Mouse (Mus musculus) hindbrain, embryonic 14.5 days (tissue): Measurements from ENCODE around the gene Asic5. TPM values are rescaled to one million over a fixed set of nuclear protein-coding genes. Genes with fewer than 3 reads are reported as not detected.

ENCODE experiments used
- ATAC-seq: fragments of 200-750 bp; cut with Nextera tagmentation; 2 replicates; pipeline ENCODE4 v1.8.0; 2017; ENCODE audit warnings: moderate number of reproducible peaks, mild to moderate bottlenecking, moderate TSS enrichment, moderate library complexity; ENCODE audit not compliant: low FRiP score
- DNase-seq: peaks from one replicate; pipeline ENCODE4 v3.0.0-alpha.2; 2015; ENCODE audit warnings: low spot score
- H3K27ac ChIP-seq: fragments of 300-500 bp; sonication (generic); 2 replicates; pipeline ENCODE4 v1.5.1; 2014; ENCODE audit warnings: mild to moderate bottlenecking, moderate library complexity
- H3K27me3 ChIP-seq: fragments of 300-500 bp; sonication (generic); 2 replicates; pipeline ENCODE4 v1.6.1; 2014; ENCODE audit warnings: mild to moderate bottlenecking, low read length, mixed read lengths; ENCODE audit not compliant: control insufficient read depth, insufficient read depth
- H3K36me3 ChIP-seq: fragments of 300-500 bp; sonication (generic); replicated peaks from 2 replicates; pipeline ENCODE4 v1.6.1; 2014; ENCODE audit not compliant: control insufficient read depth, insufficient read depth
- H3K4me1 ChIP-seq: fragments of 300-500 bp; sonication (generic); replicated peaks from 2 replicates; pipeline ENCODE4 v1.6.1; 2014; ENCODE audit warnings: antibody characterized with exemption, low read length, mixed read lengths; ENCODE audit not compliant: control insufficient read depth, insufficient read depth
- H3K4me2 ChIP-seq: fragments of 300-500 bp; sonication (generic); replicated peaks from 2 replicates; pipeline ENCODE4 v1.6.1; 2014; ENCODE audit warnings: mild to moderate bottlenecking, moderate library complexity
- H3K4me3 ChIP-seq: fragments of 300-500 bp; sonication (generic); replicated peaks from 2 replicates; pipeline ENCODE4 v1.5.1; 2014; ENCODE audit warnings: mild to moderate bottlenecking, low read length
- H3K9ac ChIP-seq: fragments of 300-500 bp; sonication (generic); 2 replicates; pipeline ENCODE4 v1.6.1; 2014
- H3K9me3 ChIP-seq: fragments of 300-500 bp; sonication (generic); 2 replicates; pipeline ENCODE4 v1.6.1; 2016; ENCODE audit warnings: low read length; ENCODE audit not compliant: control insufficient read depth
- WGBS: fragments of 180-500 bp; shearing (Covaris S2); extraction: QIAGEN DNeasy Blood & Tissue Kit; methylation state at CpG from one replicate; pipeline ENCODE4 v1.1.7; 2014; 5-methylcytosine and 5-hydroxymethylcytosine counted together
- polyA plus RNA-seq: library from polyadenylated mRNA; unstranded; fragments of >200 nt; fragmentation: Nextera tagmentation; extraction: Ambion mirVana; gene quantifications from 2 replicates; pipeline ENCODE4 v1.2.1, GENCODE M21; 2014

Asic5 gene
- polyA plus RNA-seq, 1 experiment from 2014 or later, result not detected

DNA sequence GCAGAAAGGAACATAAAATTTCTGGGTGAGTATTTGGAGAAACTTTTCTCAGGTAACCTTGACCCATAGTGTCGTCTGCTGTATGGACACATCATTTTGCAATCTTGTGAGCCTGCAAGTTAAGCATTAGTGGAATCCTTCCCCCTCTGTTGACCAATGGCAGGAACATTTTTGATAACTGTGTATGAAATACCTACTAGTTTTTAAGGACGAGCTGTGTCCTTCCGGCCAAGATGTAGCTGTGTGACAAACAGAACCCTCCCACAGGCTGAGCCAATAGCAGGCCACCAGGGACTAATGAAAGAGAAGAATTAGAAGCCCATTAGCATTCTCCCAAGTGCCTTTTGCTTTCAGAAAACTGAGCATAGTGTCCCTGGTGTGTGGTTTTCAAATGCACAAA lies 8.4 kb downstream of the Asic5 start:
- H3K9ac ChIP-seq, result no peak overlapping the region

DNA sequence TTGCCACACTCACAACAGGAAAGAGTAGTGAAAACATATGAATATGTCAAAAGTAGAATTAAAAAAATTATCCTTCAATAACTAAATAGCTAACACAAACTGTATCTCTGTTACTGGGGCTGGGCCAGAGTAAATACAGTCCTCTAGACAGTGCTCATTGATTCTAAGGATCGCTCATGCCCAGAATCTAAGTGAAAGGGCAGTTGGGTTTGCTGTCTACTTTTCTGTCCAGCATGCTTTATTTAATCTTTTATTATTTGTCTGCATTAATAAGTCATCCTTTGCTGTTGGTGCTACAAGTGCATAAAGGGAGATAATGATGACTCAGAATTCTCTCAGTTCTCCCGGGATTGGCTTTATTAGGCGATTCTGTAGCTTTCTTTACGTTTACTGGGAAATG lies 13.3 kb downstream of the Asic5 start:
- DNase-seq (no peak), ATAC-seq (no peak)
- Histone ChIP-seq H3K27ac (no peak overlapping the region), H3K36me3 (no peaks in the 10 kb centered on the region), H3K4me2 (no peak overlapping the region), H3K9me3 (no peaks in the 10 kb centered on the region), H3K27me3 (no peaks in the 10 kb centered on the region), H3K9ac (no peak overlapping the region), H3K4me1 (0 out of 2 replicates have a peak, but pooled peaks cover 5% of the 10 kb centered on the region), H3K4me3 (no peak overlapping the region)
- 34% methylated on average over 4 of the region's 4 CpGs for WGBS

More for the DNA sequence above, 8.4 kb downstream of the Asic5 start:
- Histone ChIP-seq H3K27me3 (no peaks in the 10 kb centered on the region), H3K9me3 (no peaks in the 10 kb centered on the region), H3K4me3 (no peak overlapping the region), H3K4me1 (no peaks in the 10 kb centered on the region), H3K27ac (no peak overlapping the region), H3K36me3 (no peaks in the 10 kb centered on the region), H3K4me2 (no peak overlapping the region)
- ATAC-seq, result no peak
- no peak for DNase-seq
- 68% methylated on average over 3 of the region's 3 CpGs for WGBS

DNA sequence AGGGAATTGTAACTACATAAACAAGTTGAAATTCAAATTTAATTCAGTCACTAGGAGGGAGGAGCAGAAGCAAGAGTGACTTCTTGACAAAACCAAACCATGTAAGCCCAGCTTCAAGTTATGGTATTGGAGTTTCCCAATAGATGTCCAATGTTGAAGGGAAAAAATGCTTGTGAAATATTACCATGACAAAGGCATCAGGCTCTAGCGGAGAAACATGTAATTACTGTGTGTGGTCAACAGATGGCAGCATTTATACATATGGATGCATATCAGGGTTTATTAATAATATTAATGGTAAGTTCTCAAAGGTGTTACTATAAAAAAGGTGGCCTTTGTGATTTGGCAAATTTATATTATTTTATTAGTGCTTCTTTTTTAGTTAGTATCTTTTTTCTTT lies 13.9 kb downstream of the Asic5 start:
- no peak overlapping the region for H3K4me2 ChIP-seq

DNA sequence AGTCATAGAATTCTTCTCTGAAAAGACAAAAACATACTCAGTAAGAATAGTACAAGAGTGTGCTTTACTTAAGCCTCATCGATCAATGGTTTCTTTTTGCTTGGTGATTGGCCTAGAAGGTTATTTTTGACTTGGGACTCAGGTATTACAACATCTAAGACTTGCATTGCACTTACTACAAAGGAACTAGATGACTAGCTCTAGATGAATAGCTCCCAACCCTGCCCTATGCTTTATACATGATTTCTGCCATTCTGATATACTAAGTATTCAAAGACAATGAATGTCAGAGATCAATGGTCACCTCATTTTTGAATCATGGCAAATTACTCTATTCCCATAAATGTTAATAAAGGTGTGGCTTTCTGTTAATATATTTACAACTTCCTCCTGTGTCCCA lies 24.9 kb downstream of the Asic5 start:
- Histone ChIP-seq H3K4me1 (no peaks in the 10 kb centered on the region), H3K9me3 (no peaks in the 10 kb centered on the region), H3K27ac (no peak overlapping the region), H3K27me3 (no peaks in the 10 kb centered on the region), H3K4me3 (no peak overlapping the region), H3K4me2 (no peak overlapping the region), H3K36me3 (no peaks in the 10 kb centered on the region), H3K9ac (no peak overlapping the region)
- no peak for ATAC-seq
- WGBS, result 88% methylated on average over 1 of the region's 1 CpGs
- no peak for DNase-seq

More for the DNA sequence above, 13.9 kb downstream of the Asic5 start:
- H3K27ac ChIP-seq, result no peak overlapping the region
- no peak overlapping the region for H3K4me3 ChIP-seq
- H3K36me3 ChIP-seq, result no peaks in the 10 kb centered on the region
- peak; percentile 81 for DNase-seq
- no peaks in the 10 kb centered on the region for H3K9me3 ChIP-seq
- WGBS, result 4% methylated on average over 1 of the region's 1 CpGs
- H3K9ac ChIP-seq, result no peak overlapping the region
- no peak for ATAC-seq
- H3K4me1 ChIP-seq, result 0 out of 2 replicates have a peak, but pooled peaks cover 5% of the 10 kb centered on the region
- H3K27me3 ChIP-seq, result no peaks in the 10 kb centered on the region

DNA sequence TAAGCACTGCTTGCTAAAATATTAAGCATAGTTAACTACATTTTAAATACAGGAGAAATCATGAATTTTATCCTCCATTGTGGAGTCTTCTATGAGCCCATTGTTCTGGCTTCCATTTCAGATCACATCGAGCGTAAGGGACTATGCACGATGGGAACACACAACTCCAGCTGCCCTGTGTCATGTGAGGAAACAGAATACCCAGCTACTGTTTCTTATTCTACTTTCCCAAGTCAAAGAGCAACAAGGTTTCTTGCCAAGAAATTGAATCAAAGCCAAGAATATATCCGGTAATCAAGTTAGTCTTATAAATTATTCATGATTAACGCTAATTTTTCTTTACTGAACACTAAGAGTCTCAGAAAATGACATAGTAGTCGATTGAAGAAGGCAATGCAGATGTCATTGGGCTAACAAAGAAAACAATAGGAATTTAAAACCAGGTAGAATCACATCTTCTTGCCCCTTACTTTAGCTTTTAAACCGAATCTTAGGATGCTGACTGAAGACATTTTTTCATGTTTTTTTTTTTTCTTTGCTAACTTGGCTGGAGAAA lies 32.1 kb downstream of the Asic5 start:
- no peak overlapping the region for H3K9ac ChIP-seq
- H3K27ac ChIP-seq, result no peak overlapping the region
- DNase-seq, result no peak
- H3K36me3 ChIP-seq, result no peaks in the 10 kb centered on the region
- no peak overlapping the region for H3K4me3 ChIP-seq
- no peaks in the 10 kb centered on the region for H3K27me3 ChIP-seq
- H3K4me2 ChIP-seq, result no peak overlapping the region
- no peak for ATAC-seq
- 40% methylated on average over 7 of the region's 7 CpGs for WGBS
- no peaks in the 10 kb centered on the region for H3K4me1 ChIP-seq
- H3K9me3 ChIP-seq, result no peaks in the 10 kb centered on the region

DNA sequence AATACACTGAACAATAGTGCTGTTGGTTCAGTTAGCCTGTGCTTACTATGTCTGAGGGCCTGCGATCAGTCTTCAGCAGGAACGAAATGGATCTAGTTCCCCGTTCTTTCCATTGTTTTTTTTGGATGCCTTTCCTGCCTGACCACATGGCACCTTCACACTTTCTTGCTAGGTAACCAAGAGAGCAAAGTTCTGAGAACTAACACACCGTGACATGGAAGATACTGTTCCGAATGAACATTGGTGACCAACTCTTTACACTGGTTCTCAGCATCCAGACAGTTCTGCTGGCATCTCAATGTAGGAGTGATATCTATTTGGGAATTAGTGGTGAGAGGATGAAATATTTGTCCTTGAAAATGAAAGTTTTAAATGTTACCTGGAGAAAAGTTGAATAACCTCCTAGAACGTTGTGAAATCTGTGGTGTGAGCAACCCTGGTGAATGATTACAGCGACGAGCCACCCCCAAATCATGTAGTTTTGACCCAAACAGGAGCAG lies 40.4 kb downstream of the Asic5 start:
- H3K36me3 ChIP-seq, result no peaks in the 10 kb centered on the region
- 91% methylated on average over 8 of the region's 8 CpGs for WGBS
- DNase-seq, result no peak
- H3K9ac ChIP-seq, result no peak overlapping the region
- ATAC-seq, result no peak
- no peaks in the 10 kb centered on the region for H3K4me1 ChIP-seq
- no peaks in the 10 kb centered on the region for H3K27me3 ChIP-seq
- no peaks in the 10 kb centered on the region for H3K9me3 ChIP-seq
- no peak overlapping the region for H3K4me3 ChIP-seq
- H3K4me2 ChIP-seq, result no peak overlapping the region
- no peak overlapping the region for H3K27ac ChIP-seq

DNA sequence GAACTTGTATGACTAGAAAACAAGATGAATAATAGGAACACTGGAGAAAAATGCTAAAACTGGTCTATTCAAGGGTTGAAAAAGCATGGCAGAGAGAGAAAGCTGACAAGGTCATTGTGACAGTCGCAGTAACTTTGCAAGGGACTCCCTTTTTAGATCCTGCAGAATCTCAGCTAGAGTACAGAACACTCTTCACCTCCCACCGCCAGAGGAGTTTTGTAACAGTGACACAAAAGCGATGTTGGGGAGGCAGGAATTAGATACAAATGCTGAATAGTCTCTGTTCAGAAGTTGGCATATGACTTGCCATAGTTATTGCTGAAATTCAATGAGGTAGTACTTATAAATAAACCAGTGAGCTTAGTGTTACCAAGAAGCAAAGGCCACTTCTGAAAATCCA lies 41.0 kb downstream of the Asic5 start:
- no peak overlapping the region for H3K27ac ChIP-seq
- H3K36me3 ChIP-seq, result no peaks in the 10 kb centered on the region
- H3K9ac ChIP-seq, result no peak overlapping the region
- H3K9me3 ChIP-seq, result no peaks in the 10 kb centered on the region
- H3K4me3 ChIP-seq, result no peak overlapping the region
- ATAC-seq, result no peak
- no peaks in the 10 kb centered on the region for H3K27me3 ChIP-seq
- DNase-seq, result no peak
- WGBS, result 87% methylated on average over 3 of the region's 3 CpGs
- H3K4me2 ChIP-seq, result no peak overlapping the region
- no peaks in the 10 kb centered on the region for H3K4me1 ChIP-seq

DNA sequence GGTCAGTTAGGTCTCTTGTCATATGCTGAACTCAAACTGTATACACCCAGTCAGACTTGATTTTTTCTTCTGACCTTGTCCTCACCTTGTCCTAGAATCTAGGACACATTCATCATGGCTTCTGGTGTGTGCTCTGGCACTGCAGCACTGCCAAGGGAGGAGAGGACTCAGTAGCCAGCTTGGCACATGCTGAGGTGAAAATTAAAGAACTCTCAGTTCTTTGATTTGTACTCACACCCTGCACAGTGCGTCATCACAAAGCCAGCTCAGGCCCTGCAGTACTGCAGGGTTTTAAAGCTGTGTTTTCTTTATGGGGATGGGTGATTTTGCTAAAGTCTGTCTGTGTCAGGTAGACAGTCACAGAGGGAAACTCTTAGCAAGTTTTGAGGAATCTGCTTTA lies 45.2 kb downstream of the Asic5 start:
- Histone ChIP-seq H3K4me3 (no peak overlapping the region), H3K27me3 (no peaks in the 10 kb centered on the region), H3K9me3 (no peaks in the 10 kb centered on the region), H3K4me2 (no peak overlapping the region), H3K4me1 (no peaks in the 10 kb centered on the region), H3K36me3 (no peaks in the 10 kb centered on the region), H3K27ac (no peak overlapping the region), H3K9ac (no peak overlapping the region)
- DNase-seq, result no peak
- 76% methylated on average over 1 of the region's 1 CpGs for WGBS
- ATAC-seq, result no peak

DNA sequence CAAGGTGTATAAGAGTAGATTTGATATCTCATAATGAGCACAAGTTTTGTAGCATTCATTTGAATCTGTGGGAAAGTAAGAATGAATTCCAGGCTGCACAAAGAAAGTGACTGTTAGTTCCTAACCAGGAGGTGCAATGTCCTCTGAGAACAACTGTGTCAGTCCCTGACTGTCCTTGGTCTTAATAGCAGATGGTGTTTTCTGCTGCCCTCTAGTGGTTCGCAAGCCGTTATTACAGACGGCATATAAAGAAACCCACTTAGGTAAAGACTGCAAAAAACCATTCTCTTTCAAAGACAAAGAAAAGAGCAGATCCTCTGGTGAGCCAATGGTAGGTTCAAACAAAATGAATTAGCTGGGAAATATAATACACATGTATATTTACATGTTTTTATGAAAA lies 47.1 kb downstream of the Asic5 start:
- DNase-seq, result peak; percentile 75
- Histone ChIP-seq H3K9me3 (no peaks in the 10 kb centered on the region), H3K4me3 (no peak overlapping the region), H3K9ac (no peak overlapping the region), H3K27ac (no peak overlapping the region), H3K4me2 (no peak overlapping the region), H3K4me1 (no peaks in the 10 kb centered on the region), H3K36me3 (peaks cover 7% of the 10 kb centered on the region; the same call in 1 of the 2 replicates), H3K27me3 (no peaks in the 10 kb centered on the region)
- WGBS, result 2% methylated on average over 3 of the region's 3 CpGs
- ATAC-seq, result peak; percentile 82
